Mouse (Mus musculus): ENCODE results near the gene Lsamp.

DNA sequence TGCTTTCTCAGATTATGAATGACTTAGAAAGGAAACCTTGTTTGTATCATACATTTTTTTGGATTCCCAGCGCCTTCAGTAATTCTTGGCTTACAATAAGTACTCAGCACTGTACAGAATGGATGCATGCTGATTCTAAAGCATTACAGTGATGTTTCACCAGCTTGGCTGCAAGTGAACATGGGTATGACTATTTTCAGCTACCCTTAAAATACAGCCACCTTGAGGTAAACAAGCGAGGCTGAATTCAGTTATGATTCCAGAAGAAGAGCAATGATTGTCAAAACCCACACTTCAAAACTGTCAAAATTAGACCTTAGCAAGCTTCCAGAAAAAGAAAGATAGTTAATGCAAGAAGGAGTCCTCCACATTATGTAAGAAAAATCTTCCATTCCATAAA is 1089.3 kb downstream of the Lsamp start:
- TF ChIP-seq EP300 (IDR thresholded peaks at IDR 0.05; ENCODE audit: low read depth), result no peak
- TF ChIP-seq CTCF (IDR thresholded peaks at IDR 0.05; ENCODE audit: low read depth), result no peak
